Mouse (Mus musculus) midbrain, postnatal 0 days (tissue): ENCODE measurements at regions not wholly inside any gene's neighbourhood (a gene's known extent, or its start where the extent isn't known, plus 50 kb on each side); places are given as distances from the start of the nearest gene placed in this dataset.

Experiments
- ATAC-seq: fragments of 200-750 bp; cut with Nextera tagmentation; 2 replicates; pipeline ENCODE4 v1.8.0; 2017; ENCODE audit warnings: moderate number of reproducible peaks, mild to moderate bottlenecking, moderate TSS enrichment, moderate library complexity; ENCODE audit not compliant: low FRiP score
- DNase-seq: peaks from one replicate; pipeline ENCODE4 v3.0.0-alpha.2; 2015; ENCODE audit warnings: low spot score
- H3K27ac ChIP-seq: fragments of 300-500 bp; sonication (generic); 2 replicates; pipeline ENCODE4 v1.5.1; 2014; ENCODE audit warnings: low read depth, mild to moderate bottlenecking, low read length, mixed read lengths
- H3K27me3 ChIP-seq: fragments of 300-500 bp; sonication (generic); 2 replicates; pipeline ENCODE4 v1.6.1; 2014; ENCODE audit warnings: low read length, control low read depth, mixed read lengths; ENCODE audit not compliant: insufficient read depth
- H3K36me3 ChIP-seq: fragments of 300-500 bp; sonication (generic); 2 replicates; pipeline ENCODE4 v1.6.1; 2014; ENCODE audit warnings: low read length, control low read depth, mixed read lengths; ENCODE audit not compliant: insufficient read depth
- H3K4me1 ChIP-seq: fragments of 300-500 bp; sonication (generic); 2 replicates; pipeline ENCODE4 v1.6.1; 2014; ENCODE audit warnings: mild to moderate bottlenecking, control low read depth, antibody characterized with exemption, low read length, mixed read lengths; ENCODE audit not compliant: insufficient read depth
- H3K4me2 ChIP-seq: fragments of 300-500 bp; sonication (generic); 2 replicates; pipeline ENCODE4 v1.6.1; 2014; ENCODE audit warnings: low read depth, mild to moderate bottlenecking, low read length, mixed read lengths; ENCODE audit not compliant: poor library complexity, severe bottlenecking
- H3K4me3 ChIP-seq: fragments of 300-500 bp; sonication (generic); 2 replicates; pipeline ENCODE4 v1.5.1; 2014; ENCODE audit warnings: low read depth, mild to moderate bottlenecking, low read length, moderate library complexity
- H3K9ac ChIP-seq: fragments of 300-500 bp; sonication (generic); replicated peaks from 2 replicates; pipeline ENCODE4 v1.6.1; 2014; ENCODE audit warnings: mild to moderate bottlenecking, low read length, moderate library complexity, mixed read lengths; ENCODE audit not compliant: poor library complexity, severe bottlenecking
- H3K9me3 ChIP-seq: fragments of 300-500 bp; sonication (generic); 2 replicates; pipeline ENCODE4 v1.6.1; 2016; ENCODE audit warnings: low read length, control low read depth
- CTCF ChIP-seq: IDR thresholded peaks from 2 replicates; pipeline ENCODE4 v1.5.1; 2016; ENCODE audit warnings: antibody characterized with exemption, mild to moderate bottlenecking
- WGBS: fragments of 180-500 bp; shearing (Covaris S2); extraction: QIAGEN DNeasy Blood & Tissue Kit; methylation state at CpG from one replicate; pipeline ENCODE4 v1.1.7; 2014; 5-methylcytosine and 5-hydroxymethylcytosine counted together

- ATAC-seq, result no peak
- peak; percentile 6 for DNase-seq
- no peak overlapping the region for H3K9ac ChIP-seq
- H3K9me3 ChIP-seq, result no peaks in the 10 kb centered on the region
- no peaks in the 10 kb centered on the region for H3K27me3 ChIP-seq
- 66% methylated on average over 8 of the region's 8 CpGs for WGBS
- H3K36me3 ChIP-seq, result no peaks in the 10 kb centered on the region
- TF ChIP-seq CTCF, result no peak
- H3K4me1 ChIP-seq, result no peaks in the 10 kb centered on the region
- no peak overlapping the region for H3K4me2 ChIP-seq
- H3K4me3 ChIP-seq, result no peak overlapping the region
- H3K27ac ChIP-seq, result no peak overlapping the region
Observed at GRCm38 (mm10) chr13:58480388-58480927, 77.3 kb upstream of the Hnrnpk start.

- H3K9me3 ChIP-seq, result no peaks in the 10 kb centered on the region
- no peaks in the 10 kb centered on the region for H3K4me1 ChIP-seq
- TF ChIP-seq CTCF, result no peak
- H3K9ac ChIP-seq, result no peak overlapping the region
- no peak overlapping the region for H3K27ac ChIP-seq
- no peak overlapping the region for H3K4me2 ChIP-seq
- DNase-seq, result no peak
- no peaks in the 10 kb centered on the region for H3K36me3 ChIP-seq
- ATAC-seq, result no peak
- H3K27me3 ChIP-seq, result no peaks in the 10 kb centered on the region
- 74% methylated on average over 5 of the region's 5 CpGs for WGBS
- H3K4me3 ChIP-seq, result no peak overlapping the region
Observed at GRCm38 (mm10) chr13:58478438-58478837, 75.3 kb upstream of the Hnrnpk start.

- ATAC-seq (no peak), DNase-seq (no peak)
- no peak overlapping the region for H3K4me3 ChIP-seq
- 87% methylated on average over 6 of the region's 6 CpGs for WGBS
- no peaks in the 10 kb centered on the region for H3K4me1 ChIP-seq
- no peak for TF ChIP-seq CTCF
- H3K9ac ChIP-seq, result no peak overlapping the region
- H3K27ac ChIP-seq, result no peak overlapping the region
- no peak overlapping the region for H3K4me2 ChIP-seq
- H3K36me3 ChIP-seq, result no peaks in the 10 kb centered on the region
- H3K27me3 ChIP-seq, result no peaks in the 10 kb centered on the region
- H3K9me3 ChIP-seq, result no peaks in the 10 kb centered on the region
Observed at GRCm38 (mm10) chr13:58477253-58477652, 74.1 kb upstream of the Hnrnpk start.

GRCm38 (mm10) chr13:58476033-58476830 is 73.1 kb upstream of the Hnrnpk start:
- Histone ChIP-seq H3K27me3 (no peaks in the 10 kb centered on the region), H3K27ac (no peak overlapping the region), H3K36me3 (no peaks in the 10 kb centered on the region), H3K4me1 (no peaks in the 10 kb centered on the region), H3K4me3 (no peak overlapping the region), H3K4me2 (no peak overlapping the region), H3K9ac (no peak overlapping the region), H3K9me3 (no peaks in the 10 kb centered on the region)
- no peak for TF ChIP-seq CTCF
- ATAC-seq (no peak), DNase-seq (no peak)
- WGBS, result 29% methylated on average over 9 of the region's 9 CpGs

GRCm38 (mm10) chr13:58475495-58475894 is 72.4 kb upstream of the Hnrnpk start:
- no peak overlapping the region for H3K27ac ChIP-seq
- ATAC-seq (no peak), DNase-seq (no peak)
- no peaks in the 10 kb centered on the region for H3K4me1 ChIP-seq
- H3K9me3 ChIP-seq, result no peaks in the 10 kb centered on the region
- H3K4me3 ChIP-seq, result no peak overlapping the region
- H3K27me3 ChIP-seq, result no peaks in the 10 kb centered on the region
- H3K9ac ChIP-seq, result no peak overlapping the region
- no peak for TF ChIP-seq CTCF
- 43% methylated on average over 6 of the region's 6 CpGs for WGBS
- H3K36me3 ChIP-seq, result no peaks in the 10 kb centered on the region
- H3K4me2 ChIP-seq, result no peak overlapping the region

- no peak overlapping the region for H3K9ac ChIP-seq
- TF ChIP-seq CTCF, result no peak
- H3K27ac ChIP-seq, result no peak overlapping the region
- H3K36me3 ChIP-seq, result no peaks in the 10 kb centered on the region
- no peaks in the 10 kb centered on the region for H3K9me3 ChIP-seq
- no peaks in the 10 kb centered on the region for H3K27me3 ChIP-seq
- WGBS, result 77% methylated on average over 14 of the region's 14 CpGs
- no peak overlapping the region for H3K4me2 ChIP-seq
- ATAC-seq, result no peak
- peak; percentile 22 for DNase-seq
- no peak overlapping the region for H3K4me3 ChIP-seq
- no peaks in the 10 kb centered on the region for H3K4me1 ChIP-seq
Observed at GRCm38 (mm10) chr13:58472455-58472854, 69.3 kb upstream of the Hnrnpk start.
